Mouse (Mus musculus): ENCODE measurements around the gene Mgat5. TPM values are rescaled to one million over a fixed set of nuclear protein-coding genes. Genes with fewer than 3 reads are reported as not detected.

Gene Mgat5
- total RNA-seq, 2 experiments from 2014 or later, result 1.1 to 1.2 TPM

GRCm38 (mm10) chr1:127301038-127301437, 96.2 kb downstream of the Mgat5 start:
- DNase-seq, result no peak
- intact Hi-C loops (cut with DNase I), result no loop called here

GRCm38 (mm10) chr1:127302620-127303019, 97.8 kb downstream of the Mgat5 start:
- DNase-seq, result no peak
- intact Hi-C loops (cut with DNase I), result no loop called here

- no peak for DNase-seq
- intact Hi-C loops (cut with DNase I), result no loop called here
Measured at GRCm38 (mm10) chr1:127303791-127304190, 99.0 kb downstream of the Mgat5 start.

GRCm38 (mm10) chr1:127304281-127304680, 99.5 kb downstream of the Mgat5 start:
- intact Hi-C loops (cut with DNase I), result no loop called here
- DNase-seq, result no peak

GRCm38 (mm10) chr1:127305582-127305981, 100.8 kb downstream of the Mgat5 start:
- intact Hi-C loops (cut with DNase I), result no loop called here
- DNase-seq, result no peak

- intact Hi-C loops (cut with DNase I), result no loop called here
Measured at GRCm38 (mm10) chr1:127306024-127306771, 101.4 kb downstream of the Mgat5 start.

DNA sequence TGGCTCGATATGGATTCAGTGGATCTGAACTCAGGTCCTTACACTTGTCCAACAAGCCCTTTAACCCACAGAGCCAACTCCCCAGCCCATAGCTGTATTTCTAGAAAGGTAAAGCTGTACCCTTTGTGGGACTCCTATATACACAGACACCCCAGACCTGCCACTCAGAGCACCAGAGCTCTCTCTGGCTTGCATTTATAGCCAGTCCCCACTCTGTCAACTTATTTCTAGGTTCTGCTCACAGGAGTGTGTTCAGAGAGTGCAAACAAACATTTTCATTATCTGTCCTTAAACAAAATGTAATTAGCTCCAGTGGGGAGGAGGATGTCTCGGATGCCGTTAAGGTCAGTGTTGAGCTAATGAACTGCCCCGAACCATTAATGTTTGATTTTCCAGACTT, 102.5 kb downstream of the Mgat5 start:
- DNase-seq, result no peak
- intact Hi-C loops (cut with DNase I), result no loop called here

More at GRCm38 (mm10) chr1:127306024-127306771, 101.4 kb downstream of the Mgat5 start:
- no peak for DNase-seq

GRCm38 (mm10) chr1:127308207-127308725, 103.5 kb downstream of the Mgat5 start:
- intact Hi-C loops (cut with DNase I), result no loop called here
- no peak for DNase-seq

GRCm38 (mm10) chr1:127308989-127309701, 104.3 kb downstream of the Mgat5 start:
- no peak for DNase-seq
- intact Hi-C loops (cut with DNase I), result no loop called here

GRCm38 (mm10) chr1:127310011-127310410, 105.2 kb downstream of the Mgat5 start:
- no peak for DNase-seq
- intact Hi-C loops (cut with DNase I), result no loop called here

DNA sequence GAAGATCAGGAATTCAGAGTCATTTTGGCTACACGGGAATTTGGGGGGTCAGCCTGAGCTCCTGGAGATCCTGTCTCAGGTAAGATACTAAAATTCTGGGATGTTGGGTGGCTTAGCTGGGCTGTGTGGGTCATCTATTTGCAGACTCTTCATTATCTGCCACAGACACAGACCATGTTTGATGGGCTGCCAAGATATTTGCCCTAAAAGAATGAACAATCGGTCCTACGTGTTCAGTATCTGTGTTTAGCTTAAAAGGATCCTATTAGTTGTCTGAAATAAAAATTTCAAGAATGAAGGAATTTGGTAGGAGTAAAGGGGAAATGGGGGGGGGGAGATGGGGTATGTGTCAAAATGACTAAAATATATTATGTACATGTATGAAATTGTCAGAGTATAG, 105.9 kb downstream of the Mgat5 start:
- no peak for DNase-seq
- intact Hi-C loops (cut with DNase I), result no loop called here

DNA sequence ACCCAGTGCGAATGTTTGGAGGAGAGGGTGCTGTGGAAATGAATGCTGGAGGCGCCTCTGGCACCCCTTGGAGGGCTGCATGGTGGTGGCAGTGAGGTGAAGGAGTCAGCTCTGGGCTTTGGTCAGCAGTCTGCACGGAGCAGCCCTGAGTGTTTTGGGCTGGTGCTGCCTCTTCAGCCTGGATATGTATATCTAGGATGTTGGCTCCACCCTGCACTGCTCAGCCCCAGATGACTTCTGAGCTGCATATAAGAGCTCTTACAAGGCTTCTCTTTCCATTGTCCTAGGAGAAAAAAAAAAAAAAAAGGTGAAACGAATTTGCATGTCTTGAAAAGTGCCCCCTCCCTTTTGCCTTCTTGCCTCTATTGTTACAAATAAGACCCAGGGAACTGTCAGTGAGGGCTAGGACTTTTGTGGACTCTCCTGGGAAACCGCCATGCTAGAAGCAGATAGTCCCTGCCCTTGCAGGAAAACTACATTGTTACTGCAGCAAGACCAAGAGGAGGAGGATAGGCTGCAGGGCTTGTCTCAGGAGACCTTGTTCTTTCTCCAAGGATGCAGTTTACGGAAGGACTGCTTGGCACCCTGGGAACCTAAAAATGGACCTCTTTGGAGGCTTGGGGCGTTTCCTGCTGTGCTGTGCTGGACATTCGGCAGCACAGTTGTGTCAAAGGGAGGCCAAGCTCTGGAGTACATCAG, 109.0 kb downstream of the Mgat5 start:
- DNase-seq, result no peak
- intact Hi-C loops (cut with DNase I), result no loop called here

- no peak for DNase-seq
- intact Hi-C loops (cut with DNase I), result no loop called here
Measured at GRCm38 (mm10) chr1:127315763-127316627, 111.2 kb downstream of the Mgat5 start.

DNA sequence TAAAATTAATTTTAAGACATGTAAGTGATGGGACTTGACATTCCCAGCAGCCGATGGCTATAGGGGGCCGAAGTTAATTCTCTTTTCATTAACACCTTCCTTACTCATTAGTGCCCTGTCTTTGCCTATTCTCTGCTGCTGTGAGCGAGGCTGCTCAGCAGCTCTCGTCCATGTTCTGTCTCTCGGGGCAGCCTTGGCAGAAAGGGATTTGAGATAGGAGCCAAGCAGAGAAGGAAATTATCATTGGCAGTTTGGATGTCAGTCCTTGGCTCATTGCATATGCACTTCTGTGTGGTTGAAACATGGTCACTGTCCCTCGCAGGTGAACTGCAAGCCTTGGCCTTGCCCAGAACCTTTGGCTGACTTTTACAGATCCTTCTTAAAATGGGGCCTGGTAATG, 111.8 kb downstream of the Mgat5 start:
- DNase-seq, result no peak
- intact Hi-C loops (cut with DNase I), result no loop called here

DNA sequence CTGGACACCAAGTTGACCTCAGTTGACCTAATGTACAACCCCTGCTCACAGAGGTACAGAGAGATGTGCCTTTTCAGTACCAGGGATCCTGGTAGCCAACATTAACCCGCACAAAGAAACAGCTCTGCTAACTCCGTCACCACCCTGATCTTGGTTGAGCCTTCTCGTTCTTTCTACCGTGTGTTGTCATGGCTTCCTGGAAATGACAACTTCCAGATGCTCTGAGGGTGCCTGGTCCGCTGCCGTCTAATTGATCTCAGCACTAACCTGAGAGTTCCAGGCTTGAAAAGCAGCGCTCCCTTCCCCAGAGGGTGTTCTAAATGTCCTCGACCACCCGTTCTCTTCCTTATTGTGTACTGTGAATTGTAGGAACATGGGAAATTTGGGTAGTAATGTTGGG, 112.7 kb downstream of the Mgat5 start:
- DNase-seq, result no peak
- intact Hi-C loops (cut with DNase I), result no loop called here

DNA sequence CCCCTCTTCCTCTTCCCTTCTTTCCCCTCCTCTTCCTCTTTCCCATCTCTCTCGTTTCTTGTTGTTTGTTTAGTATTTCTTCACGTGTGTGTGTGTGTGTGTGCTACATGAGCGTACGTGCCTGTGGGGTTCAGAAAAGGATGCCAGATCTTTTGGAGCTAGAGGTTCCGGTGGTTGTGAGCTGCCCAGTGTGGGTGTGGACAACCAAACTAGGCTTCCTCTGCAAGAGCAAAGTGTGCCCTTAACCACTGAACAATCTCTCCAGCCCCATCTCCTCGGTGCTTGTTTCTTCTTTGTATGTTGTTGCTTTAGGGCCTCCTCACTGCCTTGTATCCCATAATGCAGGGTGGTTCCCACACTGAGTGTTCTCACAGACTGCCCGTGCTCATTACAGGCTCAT, 113.7 kb downstream of the Mgat5 start:
- intact Hi-C loops (cut with DNase I), result no loop called here
- no peak for DNase-seq

GRCm38 (mm10) chr1:127319768-127320167, 115.0 kb downstream of the Mgat5 start:
- no peak for DNase-seq
- intact Hi-C loops (cut with DNase I), result no loop called here

DNA sequence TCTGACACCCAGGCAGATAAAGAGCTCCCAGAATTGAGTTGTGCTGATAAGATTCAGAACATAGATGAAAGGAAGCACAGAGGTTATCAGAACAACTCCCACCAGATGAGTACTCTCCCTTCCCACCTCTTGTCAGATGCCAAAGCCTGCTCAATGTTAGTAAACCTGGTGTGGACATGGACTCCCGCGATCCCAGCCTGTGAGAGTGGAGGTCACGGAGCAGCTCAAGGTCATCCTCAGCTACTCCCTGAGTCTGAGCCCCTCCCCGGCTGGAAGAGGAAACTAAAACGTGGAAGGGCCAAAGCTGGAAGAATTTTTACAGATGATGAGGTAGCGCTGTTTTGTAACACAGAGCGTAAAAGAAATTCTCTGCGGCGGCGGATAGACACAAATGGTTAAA, 116.1 kb downstream of the Mgat5 start:
- DNase-seq, result no peak
- intact Hi-C loops (cut with DNase I), result no loop called here

GRCm38 (mm10) chr1:127321638-127322037, 116.8 kb downstream of the Mgat5 start:
- no peak for DNase-seq
- intact Hi-C loops (cut with DNase I), result no loop called here

- intact Hi-C loops (cut with DNase I), result no loop called here
- no peak for DNase-seq
Measured at GRCm38 (mm10) chr1:127322169-127322805, 117.5 kb downstream of the Mgat5 start.

Data from gastrocnemius, postnatal 36 days (tissue).